Mouse (Mus musculus) stomach, postnatal 0 days (tissue): Measurements from ENCODE around the gene Uqcr10.

Source experiments
- CTCF ChIP-seq: IDR thresholded peaks from 2 replicates; pipeline ENCODE4 v1.5.1; 2016; ENCODE audit warnings: antibody characterized with exemption, low read depth, mild to moderate bottlenecking, moderate library complexity
- EP300 ChIP-seq: optimal IDR thresholded peaks from 2 replicates; pipeline ENCODE3; 2016; ENCODE audit warnings: antibody characterized with exemption

DNA sequence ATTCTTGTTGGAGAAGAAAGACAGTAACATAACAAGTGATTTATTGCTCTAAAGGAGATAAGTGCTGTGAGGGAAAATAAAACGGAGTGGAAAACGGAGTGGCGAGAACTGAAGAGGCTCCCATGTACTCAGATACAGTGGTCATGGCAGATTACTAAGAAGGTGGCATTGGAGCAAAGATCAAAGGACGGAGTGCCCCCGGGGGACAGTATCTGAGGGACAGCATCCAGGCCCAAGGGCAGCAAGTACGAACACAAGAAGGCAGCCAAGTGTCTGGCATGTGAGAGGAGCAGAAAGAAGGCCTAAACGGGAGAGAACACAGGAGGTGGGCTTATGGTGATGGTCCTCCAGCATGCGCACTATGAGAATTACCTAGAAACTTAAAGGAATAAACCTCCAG, 17.6 kb upstream of the Uqcr10 start:
- TF ChIP-seq CTCF (no peak), EP300 (no peak)
